Mouse (Mus musculus): ENCODE results near the gene Tmem199. TPM values are rescaled to one million over a fixed set of nuclear protein-coding genes. Genes with fewer than 3 reads are reported as not detected.

Gene Tmem199
- total RNA-seq, 1 experiment = 73.1 TPM

GRCm38 (mm10) chr11:78531046-78531445, 19.1 kb upstream of the Tmem199 start:
- DNase-seq (ENCODE audit: low read depth, low spot score) = no peak
- Histone ChIP-seq H3K27ac (ENCODE audit: insufficient read depth, low read depth, low read length, poor library complexity, severe bottlenecking) (no peak overlapping the region), H3K4me3 (ENCODE audit: insufficient read depth in 1 of 2, low read depth in 1 of 2, low read length in 2 of 2, poor library complexity in 1 of 2, severe bottlenecking in 1 of 2) (no peak overlapping the region), H3K4me1 (ENCODE audit: control insufficient read depth in 2 of 2, insufficient read depth in 2 of 2, low read length in 2 of 2, poor library complexity in 1 of 2) (0 out of 4 replicates have a peak, but pooled peaks cover 0 to 2% of the 10 kb centered on the region in 2 experiments), H3K36me3 (ENCODE audit: control insufficient read depth, insufficient read depth, low read length, poor library complexity, severe bottlenecking) (peaks cover 31% of the 10 kb centered on the region), H3K9me3 (ENCODE audit: control insufficient read depth, insufficient read depth, low read depth, low read length) (no peaks in the 10 kb centered on the region), H3K9ac (ENCODE audit: insufficient read depth, low read depth, low read length, poor library complexity, severe bottlenecking) (no peak overlapping the region)
- TF ChIP-seq ZNF384 (IDR thresholded peaks at IDR 0.05; ENCODE audit: low read depth, low read length) = no peak
- TF ChIP-seq ZC3H11A (IDR thresholded peaks at IDR 0.05; ENCODE audit: borderline replicate concordance, low read depth, low read length) = no peak
- TF ChIP-seq MAFK (IDR thresholded peaks at IDR 0.05; ENCODE audit: insufficient read depth, low read depth, low read length) = no peak
- TF ChIP-seq HCFC1 (IDR thresholded peaks at IDR 0.05; ENCODE audit: borderline replicate concordance, insufficient read depth, low read length) = no peak
- no peak for TF ChIP-seq CHD2 (IDR thresholded peaks at IDR 0.05; ENCODE audit: low read depth, low read length)
- in situ Hi-C loops (cut with MboI; ENCODE audit: low sequenced_read_pairs in 2 of 2, unreplicated experiment in 2 of 2) = no loop called here

GRCm38 (mm10) chr11:78530001-78530400, 18.0 kb upstream of the Tmem199 start:
- in situ Hi-C loops (cut with MboI; ENCODE audit: low sequenced_read_pairs in 2 of 2, unreplicated experiment in 2 of 2) = no loop called here
- DNase-seq (ENCODE audit: low read depth, low spot score) = no peak
- Histone ChIP-seq H3K4me3 (ENCODE audit: insufficient read depth in 1 of 2, low read depth in 1 of 2, low read length in 2 of 2, poor library complexity in 1 of 2, severe bottlenecking in 1 of 2) (no peak overlapping the region), H3K9me3 (ENCODE audit: control insufficient read depth, insufficient read depth, low read depth, low read length) (no peaks in the 10 kb centered on the region), H3K36me3 (ENCODE audit: control insufficient read depth, insufficient read depth, low read length, poor library complexity, severe bottlenecking) (peaks cover 39% of the 10 kb centered on the region), H3K27ac (ENCODE audit: insufficient read depth, low read depth, low read length, poor library complexity, severe bottlenecking) (no peak overlapping the region), H3K9ac (ENCODE audit: insufficient read depth, low read depth, low read length, poor library complexity, severe bottlenecking) (no peak overlapping the region), H3K4me1 (ENCODE audit: control insufficient read depth in 2 of 2, insufficient read depth in 2 of 2, low read length in 2 of 2, poor library complexity in 1 of 2) (0 out of 4 replicates have a peak, but pooled peaks cover 0 to 2% of the 10 kb centered on the region in 2 experiments)
- TF ChIP-seq ZC3H11A (IDR thresholded peaks at IDR 0.05; ENCODE audit: borderline replicate concordance, low read depth, low read length) = no peak
- TF ChIP-seq CHD2 (IDR thresholded peaks at IDR 0.05; ENCODE audit: low read depth, low read length) = no peak
- TF ChIP-seq MAFK (IDR thresholded peaks at IDR 0.05; ENCODE audit: insufficient read depth, low read depth, low read length) = no peak
- TF ChIP-seq ZNF384 (IDR thresholded peaks at IDR 0.05; ENCODE audit: low read depth, low read length) = no peak
- TF ChIP-seq HCFC1 (IDR thresholded peaks at IDR 0.05; ENCODE audit: borderline replicate concordance, insufficient read depth, low read length) = no peak

- Histone ChIP-seq H3K9ac (ENCODE audit: insufficient read depth, low read depth, low read length, poor library complexity, severe bottlenecking) (no peak overlapping the region), H3K9me3 (ENCODE audit: control insufficient read depth, insufficient read depth, low read depth, low read length) (no peaks in the 10 kb centered on the region), H3K4me3 (ENCODE audit: insufficient read depth in 1 of 2, low read depth in 1 of 2, low read length in 2 of 2, poor library complexity in 1 of 2, severe bottlenecking in 1 of 2) (no peak overlapping the region), H3K36me3 (ENCODE audit: control insufficient read depth, insufficient read depth, low read length, poor library complexity, severe bottlenecking) (peaks cover 48% of the 10 kb centered on the region), H3K4me1 (ENCODE audit: control insufficient read depth in 2 of 2, insufficient read depth in 2 of 2, low read length in 2 of 2, poor library complexity in 1 of 2) (no peaks in the 10 kb centered on the region), H3K27ac (ENCODE audit: insufficient read depth, low read depth, low read length, poor library complexity, severe bottlenecking) (no peak overlapping the region)
- TF ChIP-seq HCFC1 (IDR thresholded peaks at IDR 0.05; ENCODE audit: borderline replicate concordance, insufficient read depth, low read length) (no peak), ZNF384 (IDR thresholded peaks at IDR 0.05; ENCODE audit: low read depth, low read length) (no peak), ZC3H11A (IDR thresholded peaks at IDR 0.05; ENCODE audit: borderline replicate concordance, low read depth, low read length) (no peak), CHD2 (IDR thresholded peaks at IDR 0.05; ENCODE audit: low read depth, low read length) (no peak), MAFK (IDR thresholded peaks at IDR 0.05; ENCODE audit: insufficient read depth, low read depth, low read length) (no peak)
- in situ Hi-C loops (cut with MboI; ENCODE audit: low sequenced_read_pairs in 2 of 2, unreplicated experiment in 2 of 2) = no loop called here
- DNase-seq (ENCODE audit: low read depth, low spot score) = no peak
Observed at GRCm38 (mm10) chr11:78528714-78529113, 16.7 kb upstream of the Tmem199 start.

GRCm38 (mm10) chr11:78524838-78525237, 12.9 kb upstream of the Tmem199 start:
- in situ Hi-C loops (cut with MboI; ENCODE audit: low sequenced_read_pairs in 2 of 2, unreplicated experiment in 2 of 2) = no loop called here
- DNase-seq (ENCODE audit: low read depth, low spot score) = no peak
- Histone ChIP-seq H3K36me3 (ENCODE audit: control insufficient read depth, insufficient read depth, low read length, poor library complexity, severe bottlenecking) (peaks cover 75% of the 10 kb centered on the region), H3K9ac (ENCODE audit: insufficient read depth, low read depth, low read length, poor library complexity, severe bottlenecking) (no peak overlapping the region), H3K9me3 (ENCODE audit: control insufficient read depth, insufficient read depth, low read depth, low read length) (no peaks in the 10 kb centered on the region), H3K27ac (ENCODE audit: insufficient read depth, low read depth, low read length, poor library complexity, severe bottlenecking) (no peak overlapping the region), H3K4me1 (ENCODE audit: control insufficient read depth in 2 of 2, insufficient read depth in 2 of 2, low read length in 2 of 2, poor library complexity in 1 of 2) (no peaks in the 10 kb centered on the region), H3K4me3 (ENCODE audit: insufficient read depth in 1 of 2, low read depth in 1 of 2, low read length in 2 of 2, poor library complexity in 1 of 2, severe bottlenecking in 1 of 2) (no peak overlapping the region)
- TF ChIP-seq CHD2 (IDR thresholded peaks at IDR 0.05; ENCODE audit: low read depth, low read length) (no peak), MAFK (IDR thresholded peaks at IDR 0.05; ENCODE audit: insufficient read depth, low read depth, low read length) (no peak), HCFC1 (IDR thresholded peaks at IDR 0.05; ENCODE audit: borderline replicate concordance, insufficient read depth, low read length) (no peak), ZNF384 (IDR thresholded peaks at IDR 0.05; ENCODE audit: low read depth, low read length) (no peak), ZC3H11A (IDR thresholded peaks at IDR 0.05; ENCODE audit: borderline replicate concordance, low read depth, low read length) (no peak)
